Mouse (Mus musculus): ENCODE measurements around the gene Olfr481. TPM values are rescaled to one million over a fixed set of nuclear protein-coding genes. Genes with fewer than 3 reads are reported as not detected.

The Olfr481 gene
- total RNA-seq (2022), result not detected

GRCm38 (mm10) chr7:108079555-108079954 is at the start of gene Olfr481:
Gene Olfr481 (plus strand): TSS chr7:108079855.
- DNase-seq (ENCODE audit: low spot score), result no peak

- no peak for DNase-seq (ENCODE audit: low spot score)
Measured at GRCm38 (mm10) chr7:108033889-108034288, 45.8 kb upstream of the Olfr481 start, which contains the start of gene Olfr478. Gene Olfr478 (minus strand): TSS chr7:108033989.

GRCm38 (mm10) chr7:108050393-108050792 is 29.3 kb upstream of the Olfr481 start, which contains the start of gene Olfr479:
Gene Olfr479 (plus strand): TSS chr7:108050693.
- DNase-seq (ENCODE audit: low spot score), result no peak

GRCm38 (mm10) chr7:108067246-108067645 is 12.4 kb upstream of the Olfr481 start, which contains the start of gene Olfr480:
Gene Olfr480 (minus strand): TSS chr7:108067346.
- no peak for DNase-seq (ENCODE audit: low spot score)

GRCm38 (mm10) chr7:108097486-108097885 is 17.8 kb downstream of the Olfr481 start, which contains the start of gene Olfr482:
Gene Olfr482 (minus strand): TSS chr7:108097586.
- DNase-seq (ENCODE audit: low spot score), result no peak

GRCm38 (mm10) chr7:108100549-108100948 is 20.9 kb downstream of the Olfr481 start, which contains the start of gene Olfr483:
Gene Olfr483 (plus strand): TSS chr7:108100849.
- DNase-seq (ENCODE audit: low spot score), result no peak

- DNase-seq (ENCODE audit: low spot score), result no peak
Measured at GRCm38 (mm10) chr7:108120681-108121080, 41.0 kb downstream of the Olfr481 start.

- no peak for DNase-seq (ENCODE audit: low spot score)
Measured at GRCm38 (mm10) chr7:108121416-108121815, 41.8 kb downstream of the Olfr481 start.

- no peak for DNase-seq (ENCODE audit: low spot score)
Measured at GRCm38 (mm10) chr7:108127349-108127748, 47.7 kb downstream of the Olfr481 start, which contains the start of gene Olfr484. Gene Olfr484 (minus strand): TSS chr7:108127449.

Other genes starting within 250 kb of the Olfr481 start
- gene Olfr470, start 232.4 kb upstream of the Olfr481 start, total RNA-seq (2022), result not detected
- not detected for gene Olfr472, start 182.0 kb upstream of the Olfr481 start, total RNA-seq (2022)
- gene Olfr473, start 149.4 kb upstream of the Olfr481 start, total RNA-seq (2022), result not detected
- not detected for gene Olfr474, start 125.2 kb upstream of the Olfr481 start, total RNA-seq (2022)
- gene Olfr476, start 115.1 kb upstream of the Olfr481 start, total RNA-seq (2022), result not detected
- under 1 TPM in 1 of 4 experiments, not detected in 3; 0.09 TPM for gene Olfr477, start 93.2 kb upstream of the Olfr481 start, total RNA-seq (2022)
- not detected for gene Olfr478, start 45.9 kb upstream of the Olfr481 start, total RNA-seq (2022)
- gene Olfr479, start 29.2 kb upstream of the Olfr481 start, total RNA-seq (2022), result not detected
- not detected for gene Olfr480, start 12.5 kb upstream of the Olfr481 start, total RNA-seq (2022)
- under 1 TPM; 0.43 to 0.90 (median 0.77) TPM for gene Olfr482, start 17.7 kb downstream of the Olfr481 start, total RNA-seq (2022)
- gene Olfr483, start 21.0 kb downstream of the Olfr481 start, total RNA-seq (2022), result not detected
- not detected for gene Olfr484, start 47.6 kb downstream of the Olfr481 start, total RNA-seq (2022)
- gene Olfr485, start 80.0 kb downstream of the Olfr481 start, total RNA-seq (2022), result not detected
- gene Olfr486, start 92.9 kb downstream of the Olfr481 start, total RNA-seq (2022), result not detected
- gene Olfr487, start 134.8 kb downstream of the Olfr481 start, total RNA-seq (2022), result not detected
- gene Olfr488, start 178.5 kb downstream of the Olfr481 start, total RNA-seq (2022), result not detected
- not detected for gene Olfr490, start 209.1 kb downstream of the Olfr481 start, total RNA-seq (2022)
- gene Olfr491, start 233.6 kb downstream of the Olfr481 start, total RNA-seq (2022), result not detected
- not detected for gene Olfr492, start 243.8 kb downstream of the Olfr481 start, total RNA-seq (2022)